9 mouse cellular contexts compared by ENCODE assay signal in the genomic region with DNA sequence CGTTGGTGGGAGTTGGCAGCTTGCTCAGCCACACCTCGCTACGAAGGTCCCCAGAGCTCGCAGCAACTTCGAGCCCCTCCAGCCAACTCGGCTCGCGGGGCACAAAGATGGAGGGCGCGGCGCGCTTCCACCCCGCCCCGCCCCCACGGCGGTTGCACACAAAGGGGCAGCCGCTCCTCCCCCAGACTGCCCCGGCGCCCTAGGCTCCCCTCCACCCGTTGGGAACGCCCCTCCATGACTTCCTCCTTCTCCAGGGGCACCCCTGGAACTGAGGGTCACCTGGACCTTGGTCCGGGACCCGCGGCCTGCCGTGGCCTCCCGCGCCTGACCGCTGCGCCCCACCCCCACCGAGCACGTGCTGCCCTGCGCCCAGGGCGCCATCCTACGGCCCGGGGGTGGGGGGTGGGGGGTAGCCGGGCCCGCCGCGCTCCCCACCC. TPM values are rescaled to one million over a fixed set of nuclear protein-coding genes. Genes with fewer than 3 reads are reported as not detected.
A peak's percentile ranks its signal among the peaks of the same experiment; 100 is the strongest.
DNase-seq lines count a peak whose midpoint lies in the region; ATAC-seq and TF ChIP-seq lines count a peak whose summit lies in the region.
"Had no signal": no experiment of that assay in that cellular context is flagged by ENCODE, and none has a peak within 500 bp of the region (broad histone marks: within the 10 kb centered on the region; RNA-seq: fewer than 3 reads in every experiment).

No protein-coding gene starts in this region.

- H3K27ac ChIP-seq in bone marrow macrophage, adult 2 months (ENCODE audit: insufficient read depth, low read depth, low read length): peak overlapping the region; percentile 93
- peak overlapping the region; percentile 99 for H3K27ac ChIP-seq in hindbrain, embryonic 10.5 days
- peak overlapping the region; percentile 96 for H3K27ac ChIP-seq in liver, embryonic 12.5 days
- H3K27ac ChIP-seq in thymus, adult 2 months (ENCODE audit: control insufficient read depth, insufficient read depth, low read length): peak overlapping the region; percentile 70

- peak; percentile 54 for ATAC-seq in liver, embryonic 12.5 days
- ATAC-seq in activated CD4-positive, CD25-positive, alpha-beta regulatory T cell, adult 4 months: no peak

- peak overlapping the region; percentile 59 for H3K4me3 ChIP-seq in bone marrow macrophage, adult 2 months (ENCODE audit: insufficient read depth, low read length)
- peak overlapping the region; percentile 97 for H3K4me3 ChIP-seq in hindbrain, embryonic 10.5 days
- peak overlapping the region; percentile 91 for H3K4me3 ChIP-seq in liver, embryonic 12.5 days
- H3K4me3 ChIP-seq in thymus, adult 2 months (ENCODE audit: control insufficient read depth, insufficient read depth, low read length): peak overlapping the region; percentile 53

- peaks cover 41% of the 10 kb centered on the region for H3K4me1 ChIP-seq in bone marrow macrophage, adult 2 months (ENCODE audit: control insufficient read depth, insufficient read depth, low read length)
- peaks cover 69% of the 10 kb centered on the region for H3K4me1 ChIP-seq in hindbrain, embryonic 10.5 days (replicated peaks)
- peaks cover 83% of the 10 kb centered on the region for H3K4me1 ChIP-seq in liver, embryonic 12.5 days
- peaks cover 52% of the 10 kb centered on the region for H3K4me1 ChIP-seq in thymus, adult 2 months (replicated peaks; ENCODE audit: control insufficient read depth, insufficient read depth, low read length)

- peak overlapping the region; percentile 96 for H3K4me2 ChIP-seq in liver, embryonic 12.5 days

- H3K36me3 ChIP-seq in hindbrain, embryonic 10.5 days: peaks cover 7% of the 10 kb centered on the region
- H3K36me3 ChIP-seq in liver, embryonic 12.5 days: peaks cover 11% of the 10 kb centered on the region
- H3K36me3 ChIP-seq in thymus, adult 2 months (ENCODE audit: control insufficient read depth, insufficient read depth, low read length): peaks cover 2% of the 10 kb centered on the region; the same call in 1 of the 2 replicates

- no peak for TF ChIP-seq CTCF in bone marrow macrophage, adult 2 months (IDR thresholded peaks at IDR 0.05; ENCODE audit: low read depth, low read length)
- TF ChIP-seq CTCF in thymus, adult 2 months (IDR thresholded peaks at IDR 0.05; ENCODE audit: borderline replicate concordance, control insufficient read depth, extremely low read depth, insufficient read depth, low read length, poor library complexity): no peak

- no peak for TF ChIP-seq POLR2A in bone marrow macrophage, adult 2 months (IDR thresholded peaks at IDR 0.05; ENCODE audit: borderline replicate concordance, low read depth, low read length)
- TF ChIP-seq POLR2A in thymus, adult 2 months (IDR thresholded peaks at IDR 0.05; ENCODE audit: control insufficient read depth, extremely low read depth, insufficient read depth, low read length, poor library complexity): no peak

- under 1% methylated on average over 39 of the region's 39 CpGs for WGBS in hindbrain, embryonic 10.5 days
- under 1% methylated on average over 36 of the region's 39 CpGs for WGBS in liver, embryonic 12.5 days (ENCODE audit: insufficient replicate concordance)
- 2% methylated on average over 24 of the region's 39 CpGs for WGBS in thymus, adult 2 months

- peak; percentile 44 for DNase-seq in adrenal gland, adult 2 months
- no peak for DNase-seq in adrenal gland, postnatal 25 days
- DNase-seq in hindbrain, embryonic 10.5 days (ENCODE audit: low spot score): no peak
- peak; percentile 62 to 75 for DNase-seq in monocyte, adult 2 months (ENCODE audit: low read depth in 1 of 2, low spot score in 2 of 2)
- DNase-seq in thymus, adult 2 months: peak; percentile 81

- H3K9me3 ChIP-seq in hindbrain, embryonic 10.5 days: no peaks in the 10 kb centered on the region
- H3K9me3 ChIP-seq in liver, embryonic 12.5 days (replicated peaks): no peaks in the 10 kb centered on the region

- H3K27me3 ChIP-seq in hindbrain, embryonic 10.5 days (ENCODE audit: insufficient read depth, poor library complexity, severe bottlenecking): no peaks in the 10 kb centered on the region
- no peaks in the 10 kb centered on the region for H3K27me3 ChIP-seq in liver, embryonic 12.5 days (replicated peaks)
- H3K27me3 ChIP-seq in thymus, adult 2 months (ENCODE audit: control insufficient read depth, insufficient read depth, low read length): no peaks in the 10 kb centered on the region

- H3K9ac ChIP-seq in liver, embryonic 12.5 days: peak overlapping the region; percentile 98

RNA-seq across cellular contexts. Expression of gene Hmga1, which starts 1.2 kb away (rescaled TPM):
- 10 to 100 TPM; 12.2 to 26.8 TPM for total RNA-seq in adrenal gland, adult 2 months (2021)
- polyA plus RNA-seq in adrenal gland, adult 2 months (2012; rRNA removed): 38.9 and 44.2 TPM in 2 replicates
- 14.3 and 15.5 TPM in 2 replicates for total RNA-seq in adrenal gland, postnatal 25 days (2021)
- polyA plus RNA-seq in bone marrow macrophage, adult 2 months (2012; ENCODE audit: insufficient read depth, insufficient read length, missing spikeins): 151 and 159 TPM in 2 replicates
- 541 and 748 TPM in 2 replicates for polyA plus RNA-seq in hindbrain, embryonic 10.5 days (2016; fragmentation: Nextera tagmentation; extraction: Ambion mirVana)
- 295 and 306 TPM in 2 replicates for polyA plus RNA-seq in liver, embryonic 12.5 days (2016; fragmentation: Nextera tagmentation; extraction: Ambion mirVana)
- polyA plus RNA-seq in thymus, adult 2 months (2012; rRNA removed): 430 and 578 TPM in 2 replicates
- 10 to 100 TPM; 48.0 to 73.5 TPM for polyA plus RNA-seq in activated CD4-positive, CD25-positive, alpha-beta regulatory T cell, adult 4 months (2017; shearing (Covaris generic))

RNA-seq across cellular contexts. Expression of gene AI413582, which starts 10.5 kb away (rescaled TPM):
- 10 to 100 TPM; 28.0 to 35.9 TPM for total RNA-seq in adrenal gland, adult 2 months (2021)
- polyA plus RNA-seq in adrenal gland, adult 2 months (2012; rRNA removed): 64.8 and 65.5 TPM in 2 replicates
- 12.7 and 27.6 TPM in 2 replicates for total RNA-seq in adrenal gland, postnatal 25 days (2021)
- 76.7 and 85.6 TPM in 2 replicates for polyA plus RNA-seq in bone marrow macrophage, adult 2 months (2012; ENCODE audit: insufficient read depth, insufficient read length, missing spikeins)
- 19.1 and 23.9 TPM in 2 replicates for polyA plus RNA-seq in hindbrain, embryonic 10.5 days (2016; fragmentation: Nextera tagmentation; extraction: Ambion mirVana)
- 14.1 and 16.8 TPM in 2 replicates for polyA plus RNA-seq in liver, embryonic 12.5 days (2016; fragmentation: Nextera tagmentation; extraction: Ambion mirVana)
- polyA plus RNA-seq in thymus, adult 2 months (2012; rRNA removed): 89.4 and 120 TPM in 2 replicates
- polyA plus RNA-seq in activated CD4-positive, CD25-positive, alpha-beta regulatory T cell, adult 4 months (2017; shearing (Covaris generic)): 100 to 1,000 TPM in 1 of 2 experiments, 10 to 100 TPM in 1; 98.5 to 118 TPM

RNA-seq across cellular contexts. Expression of gene Grm4, which starts 33.9 kb away (rescaled TPM):
- total RNA-seq in adrenal gland, adult 2 months (2021): 1 to 10 TPM; 5.5 to 9.0 TPM
- polyA plus RNA-seq in adrenal gland, adult 2 months (2012; rRNA removed): 0.08 and 0.31 TPM in 2 replicates
- total RNA-seq in adrenal gland, postnatal 25 days (2021): 3.1 and 4.8 TPM in 2 replicates
- not detected in 2 replicates for polyA plus RNA-seq in bone marrow macrophage, adult 2 months (2012; ENCODE audit: insufficient read depth, insufficient read length, missing spikeins)
- polyA plus RNA-seq in hindbrain, embryonic 10.5 days (2016; fragmentation: Nextera tagmentation; extraction: Ambion mirVana): 2.2 and 4.2 TPM in 2 replicates
- polyA plus RNA-seq in liver, embryonic 12.5 days (2016; fragmentation: Nextera tagmentation; extraction: Ambion mirVana): 0.05 TPM in 1 of 2 replicates, not detected in the other
- polyA plus RNA-seq in thymus, adult 2 months (2012; rRNA removed): 1.5 and 1.9 TPM in 2 replicates
- under 1 TPM in 1 of 2 experiments, not detected in 1; 0.18 TPM for polyA plus RNA-seq in activated CD4-positive, CD25-positive, alpha-beta regulatory T cell, adult 4 months (2017; shearing (Covaris generic))
- total RNA-seq: CH12.LX had no signal

Comparison
In these comparisons a context has a peak if more than half of its experiments do, and no peak if none do; other contexts are left out.
1. DNase-seq: peak in adrenal gland, adult 2 months (single experiment), monocyte, adult 2 months (2 of 2) and thymus, adult 2 months (single experiment); none in adrenal gland, postnatal 25 days (single experiment) and hindbrain, embryonic 10.5 days (single experiment).
2. Peak in every context shown above with its lines, with median percentiles within 50 percentile points of each other: H3K27ac ChIP-seq and H3K4me3 ChIP-seq.